Mouse (Mus musculus) gastrocnemius, postnatal 36 days (tissue): ENCODE results near the gene Rtn4rl1. TPM values are rescaled to one million over a fixed set of nuclear protein-coding genes. Genes with fewer than 3 reads are reported as not detected.
"Not testable (repeated sequence)": the region's sequence is repeated elsewhere in the genome, so short reads cannot be mapped to it uniquely, and the experiment has no call there.

Experiments
- DNase-seq, 2 experiments: peaks; one replicate each; pipeline ENCODE4 v3.0.0; 2022
- intact Hi-C: fragments of 180-260 bp; cut with DNase I; formaldehyde crosslinking; loops from one replicate; pipeline ENCODE4 v1.15.1; 2025
- total RNA-seq, 2 experiments: library from RNA; stranded (reverse); gene quantifications; 2 replicates each; pipeline ENCODE4 v1.2.3; 2021

Gene Rtn4rl1
- total RNA-seq, 2 experiments from 2014 or later = 1.0 TPM

DNA sequence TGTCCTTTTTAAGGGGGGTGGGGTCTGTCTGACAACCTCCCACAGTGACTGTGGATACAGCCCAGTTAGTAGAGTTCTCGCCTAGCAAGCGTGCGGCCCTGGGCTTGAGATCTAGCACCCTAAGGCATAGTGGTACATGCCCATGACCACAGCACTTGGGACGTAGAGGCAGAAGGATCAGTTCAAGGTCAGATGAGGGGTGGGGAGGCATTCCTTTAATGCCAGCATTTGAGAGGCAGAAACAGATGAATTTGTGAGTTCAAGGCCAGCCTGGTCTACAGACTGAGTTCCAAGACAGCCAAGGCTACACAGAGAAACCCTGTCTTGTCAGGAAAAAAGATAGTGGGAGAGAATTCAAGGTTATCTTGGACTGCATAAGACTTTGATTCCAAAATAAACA lies 93.3 kb downstream of the Rtn4rl1 start:
- intact Hi-C loops = no loop called here

DNA sequence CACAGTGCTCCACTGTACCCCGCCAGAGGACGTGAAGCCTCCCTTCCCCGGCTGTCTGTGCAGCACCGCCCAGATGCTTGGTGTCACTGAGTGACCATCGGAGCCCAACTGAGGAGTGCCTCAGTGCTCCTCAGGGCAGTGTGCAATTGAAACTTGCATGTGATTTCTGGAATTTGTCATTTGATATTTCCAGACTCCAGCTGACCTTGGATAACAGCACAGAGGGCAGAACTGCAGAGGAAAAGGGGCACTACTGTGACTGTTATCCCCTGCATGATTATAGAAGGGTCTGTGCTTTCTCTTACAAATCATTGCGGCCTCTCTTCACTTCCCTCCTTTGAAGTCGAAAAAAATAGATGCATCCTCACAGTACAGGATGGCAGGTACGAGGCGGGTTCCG lies 94.4 kb downstream of the Rtn4rl1 start:
- no peak for DNase-seq
- intact Hi-C loops = no loop called here

More for the DNA sequence above, 93.3 kb downstream of the Rtn4rl1 start:
- DNase-seq = no peak

DNA sequence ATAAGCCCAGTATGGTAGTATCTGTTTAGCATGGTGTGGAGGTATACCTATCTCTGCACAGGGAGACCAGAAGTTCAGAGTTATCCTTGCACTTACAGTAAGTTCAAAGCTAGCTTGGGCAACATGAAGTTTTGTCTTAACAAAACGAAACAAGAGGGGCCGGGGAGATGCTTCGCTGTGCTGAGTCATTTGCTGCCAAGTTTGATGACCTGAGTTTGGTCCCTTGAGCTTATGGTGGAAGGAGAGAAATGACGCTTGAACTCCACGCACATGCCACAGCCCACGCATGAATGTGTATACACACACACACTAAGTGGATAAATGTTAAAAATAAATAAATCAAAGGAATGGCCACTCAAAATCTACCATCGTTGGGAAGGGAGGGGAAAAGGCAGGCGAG lies 94.9 kb downstream of the Rtn4rl1 start:
- intact Hi-C loops = no loop called here
- DNase-seq = no peak

DNA sequence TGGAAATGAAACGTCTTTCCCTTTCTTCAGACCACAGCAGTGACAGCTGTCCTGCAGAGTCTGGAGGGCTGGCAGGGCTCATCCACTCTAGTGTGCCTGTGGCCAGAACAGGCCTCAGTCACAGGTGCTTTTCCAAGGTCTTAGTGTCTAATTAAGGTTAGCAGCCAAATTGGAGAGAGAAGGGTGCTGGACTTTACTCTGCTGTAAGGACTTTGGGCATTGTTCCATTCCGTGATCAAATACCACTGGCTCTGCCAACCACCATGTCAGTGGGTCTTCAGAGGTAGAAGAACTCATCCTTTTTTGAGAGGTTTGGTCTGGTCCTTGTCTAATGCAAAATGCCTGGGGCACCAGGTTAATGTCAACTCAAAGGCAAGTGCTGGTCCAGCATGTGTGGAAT lies 95.5 kb downstream of the Rtn4rl1 start:
- DNase-seq = no peak
- intact Hi-C loops = no loop called here

DNA sequence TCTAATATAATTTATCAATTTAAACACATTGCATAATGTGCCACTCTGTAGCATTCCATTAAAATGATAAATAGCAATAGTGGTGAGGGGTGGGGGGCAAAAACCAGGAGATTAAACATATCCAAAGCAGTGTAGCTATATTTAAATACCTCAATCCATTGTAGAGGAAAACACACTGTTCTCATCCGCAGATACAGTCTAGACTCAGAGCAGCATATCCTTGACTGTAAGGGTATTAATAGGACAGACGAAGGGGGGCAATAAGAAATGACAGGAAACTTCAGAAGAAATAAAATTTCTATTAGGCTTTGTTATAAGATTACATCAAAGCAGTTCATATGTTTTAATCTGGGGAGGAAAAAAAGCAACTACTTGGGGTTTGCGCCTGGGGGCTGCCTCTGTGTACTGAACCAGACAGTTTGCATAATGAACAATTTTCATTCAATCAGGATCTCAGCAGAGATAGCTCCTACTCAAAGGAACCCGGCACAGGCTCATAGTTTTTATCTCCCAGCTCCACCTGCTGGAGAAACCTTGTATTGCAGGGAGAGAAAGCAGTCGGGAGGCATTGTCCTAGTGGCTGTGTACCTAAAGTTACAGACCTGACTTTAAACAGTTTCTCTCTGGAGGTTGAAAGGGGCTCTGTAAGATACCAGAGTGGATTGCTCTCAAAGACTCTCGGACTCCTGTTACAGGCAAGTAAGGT lies 97.1 kb downstream of the Rtn4rl1 start:
- intact Hi-C loops = loop anchor here (1.0 to 5.0 kb wide), 3 partner anchors 58 to 343 kb away; partner anchors contain the start of gene Rtn4rl1
- DNase-seq = peak; percentile 62 to 80

DNA sequence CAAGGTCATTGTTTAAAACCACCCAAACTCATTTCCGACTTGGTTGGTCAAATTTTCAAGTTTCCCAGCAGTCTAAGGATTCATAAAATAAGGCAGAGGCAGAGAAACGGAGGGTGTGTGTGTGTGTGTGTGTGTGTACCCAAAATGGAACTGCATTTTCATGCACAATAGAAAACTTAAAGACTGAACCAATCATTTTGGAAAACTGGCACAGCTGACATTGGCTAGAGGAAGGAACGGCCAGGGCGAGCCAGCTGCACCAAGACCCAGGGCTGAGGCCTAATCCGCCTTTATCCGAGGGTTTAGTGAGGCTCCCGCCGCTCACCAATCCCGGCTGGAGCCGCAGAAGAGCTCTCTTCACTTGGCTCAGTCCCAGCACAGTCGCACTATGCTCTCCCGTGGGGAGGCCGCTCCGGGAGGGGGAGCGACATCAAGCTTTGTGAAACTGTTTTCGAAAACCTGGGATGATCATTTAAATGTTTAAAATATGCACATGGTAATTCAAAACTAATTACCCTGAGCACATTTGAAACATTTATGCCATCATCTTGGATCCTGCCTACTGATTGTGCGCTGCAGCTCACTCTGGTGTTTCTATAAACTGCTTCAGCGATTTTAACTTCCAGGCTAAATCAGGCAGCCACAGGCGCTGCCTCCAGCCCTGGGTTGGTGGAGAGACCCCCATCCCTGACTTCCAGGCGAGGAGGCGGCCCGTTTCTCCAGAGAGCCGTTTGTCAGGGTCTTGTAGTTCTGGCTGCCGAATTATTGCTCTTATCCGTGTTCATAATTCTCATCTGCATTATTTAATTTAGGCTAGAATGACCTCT lies 98.0 kb downstream of the Rtn4rl1 start:
- DNase-seq = no peak
- intact Hi-C loops = loop anchor here (1.0 to 5.0 kb wide), 3 partner anchors 59 to 344 kb away; partner anchors contain the start of gene Rtn4rl1

DNA sequence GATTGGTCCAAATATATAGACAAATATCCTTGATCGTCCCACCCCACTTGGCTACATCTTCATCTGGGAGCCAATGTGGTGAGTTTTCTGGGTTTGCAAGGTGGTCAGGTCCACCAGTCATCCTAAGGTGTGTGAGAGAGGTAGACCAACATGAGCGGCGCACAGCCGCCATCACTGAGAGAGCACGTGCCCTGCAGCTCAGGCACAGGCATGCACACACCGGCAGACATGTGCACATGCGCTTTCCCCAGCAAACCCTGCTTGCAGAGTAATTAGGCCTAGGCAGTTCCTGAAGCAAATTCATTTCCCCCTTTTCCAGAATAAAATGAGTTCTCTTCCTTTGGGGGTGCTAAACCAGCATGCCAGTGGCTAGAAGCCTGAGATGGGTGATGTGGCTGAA lies 98.7 kb downstream of the Rtn4rl1 start:
- intact Hi-C loops = loop anchor here (5.0 kb wide), 2 partner anchors 60 to 345 kb away; no protein-coding TSS in a partner anchor
- no peak for DNase-seq

DNA sequence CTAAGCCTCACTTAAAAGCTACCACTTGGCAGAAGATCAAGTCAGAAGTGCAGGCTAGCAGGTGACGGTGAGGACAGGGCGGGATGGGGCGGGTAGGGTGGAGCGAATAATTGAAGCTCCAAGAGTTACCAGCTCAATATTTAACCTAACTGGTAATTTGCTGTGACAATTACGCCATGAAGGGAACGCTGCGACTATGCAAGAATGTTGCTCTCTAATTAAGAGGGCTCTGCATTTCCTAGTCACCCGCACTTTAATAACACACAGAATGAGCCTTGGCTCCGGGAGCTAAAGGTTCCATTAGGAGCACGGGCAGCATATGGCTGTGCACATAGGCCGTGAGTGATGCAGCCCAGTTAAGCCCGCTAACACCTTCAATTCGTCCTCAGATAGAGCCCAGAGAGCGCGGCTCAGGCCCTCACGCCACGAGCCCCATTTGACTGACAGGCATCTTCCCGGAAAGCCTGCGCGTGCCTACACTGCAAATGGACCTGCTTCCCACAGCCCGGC lies 100.3 kb downstream of the Rtn4rl1 start:
- intact Hi-C loops = loop anchor here (5.0 kb wide), 2 partner anchors 62 to 347 kb away; no protein-coding TSS in a partner anchor
- DNase-seq = no peak

DNA sequence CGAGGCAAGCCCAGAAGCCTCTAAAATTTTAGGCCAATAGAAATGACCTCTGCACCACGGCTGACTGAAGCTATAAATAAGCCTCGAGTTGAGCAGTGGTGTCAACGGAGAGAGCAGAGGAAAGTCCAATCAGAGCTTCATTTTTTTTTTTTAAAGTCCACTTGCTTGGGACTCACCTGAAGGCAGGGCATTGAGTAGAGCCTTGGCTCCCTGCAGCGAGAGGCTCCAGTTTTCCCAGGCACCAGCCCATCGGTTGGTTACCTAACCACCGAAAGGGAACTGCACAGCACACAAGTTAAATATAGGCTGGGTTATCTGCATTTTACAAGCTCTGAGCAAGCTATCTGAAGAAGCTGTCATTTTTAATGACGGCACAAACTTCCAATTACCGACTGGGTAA lies 101.3 kb downstream of the Rtn4rl1 start:
- DNase-seq = no peak
- intact Hi-C loops = loop anchor here (5.0 kb wide), 2 partner anchors 63 to 348 kb away; no protein-coding TSS in a partner anchor

DNA sequence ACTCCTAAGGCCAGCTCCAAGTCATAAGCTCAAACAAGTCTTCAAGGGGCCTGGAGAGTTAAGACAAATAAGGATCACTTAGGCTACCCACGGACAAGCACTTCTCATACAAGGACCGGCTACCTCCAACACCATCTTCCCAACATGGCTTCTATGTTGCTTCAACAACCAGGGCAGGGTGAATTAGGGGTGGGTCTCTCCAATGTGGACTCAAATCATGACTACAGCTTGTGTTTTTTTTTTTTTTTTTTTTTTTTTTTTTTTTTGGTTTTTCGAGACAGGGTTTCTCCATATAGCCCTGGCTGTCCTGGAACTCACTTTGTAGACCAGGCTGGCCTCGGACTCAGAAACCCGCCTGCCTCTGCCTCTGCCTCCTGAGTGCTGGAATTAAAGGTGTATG lies 102.0 kb downstream of the Rtn4rl1 start:
- DNase-seq, intact Hi-C loops: not testable (repeated sequence)

DNA sequence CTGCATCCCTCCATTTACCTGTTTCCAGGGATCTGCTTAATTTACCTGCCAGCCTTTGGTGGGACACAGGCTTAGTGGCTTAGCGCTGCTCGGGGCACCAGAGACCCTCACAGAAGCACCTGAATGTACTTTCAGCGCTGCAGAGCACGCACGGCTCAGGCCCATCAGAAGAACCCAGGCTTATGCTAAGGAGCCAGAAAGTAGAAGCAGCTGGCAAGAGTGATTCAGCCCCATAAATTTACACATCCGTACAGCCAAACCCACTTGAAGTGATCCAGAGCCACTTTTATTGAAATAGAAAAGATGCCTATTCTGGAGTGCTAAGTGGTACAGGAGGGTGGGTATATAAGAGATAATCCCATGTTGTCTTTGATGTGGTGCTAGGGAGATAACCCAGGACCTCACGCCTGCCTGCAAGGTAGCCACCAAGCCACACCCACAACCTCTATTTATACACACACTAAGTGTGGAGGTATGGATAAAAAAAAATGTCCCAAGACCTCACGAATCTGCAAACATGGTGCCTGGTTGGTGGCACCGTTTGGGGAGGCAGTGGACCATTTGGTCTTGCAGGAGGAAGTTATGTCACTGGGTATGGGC lies 102.9 kb downstream of the Rtn4rl1 start:
- intact Hi-C loops = no loop called here
- no peak for DNase-seq

DNA sequence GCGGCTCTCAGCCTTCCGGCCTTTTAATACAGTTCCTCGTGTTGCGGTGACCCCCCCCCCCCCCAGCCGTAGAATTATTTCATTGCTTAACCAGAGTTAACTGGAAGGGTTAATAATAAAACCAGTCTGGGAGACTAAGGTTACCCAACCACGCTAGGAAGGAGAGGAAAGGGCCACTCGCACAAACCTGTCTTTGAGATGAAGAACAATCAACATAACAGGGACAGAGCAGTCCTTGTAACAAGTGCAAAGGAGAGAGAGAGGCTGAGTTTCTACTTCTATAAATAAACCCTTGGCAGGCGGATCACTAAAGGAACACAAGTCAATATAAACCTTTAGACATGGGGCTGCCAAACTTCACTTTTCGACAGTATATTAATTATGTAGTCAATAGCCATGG lies 104.0 kb downstream of the Rtn4rl1 start:
- DNase-seq = no peak
- intact Hi-C loops = no loop called here

DNA sequence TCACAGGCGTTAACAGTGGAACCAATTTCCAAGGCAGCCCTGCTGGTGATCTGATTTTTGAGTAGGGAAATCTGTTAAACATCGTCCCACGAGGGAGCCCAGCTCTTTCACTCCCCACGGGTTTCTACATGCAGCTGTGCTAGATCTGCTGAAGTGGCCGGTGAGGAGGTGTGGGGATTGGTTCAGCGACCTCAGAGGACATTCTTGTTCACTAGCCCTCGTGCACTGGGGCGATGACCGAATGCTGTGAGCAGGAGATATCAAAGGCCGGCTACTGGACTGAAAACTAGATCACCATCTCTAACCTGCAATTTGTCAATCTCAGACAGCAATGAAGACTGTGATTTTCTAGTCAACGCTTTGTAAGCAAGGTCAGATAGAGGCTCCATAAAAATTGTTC lies 104.9 kb downstream of the Rtn4rl1 start:
- DNase-seq = no peak

DNA sequence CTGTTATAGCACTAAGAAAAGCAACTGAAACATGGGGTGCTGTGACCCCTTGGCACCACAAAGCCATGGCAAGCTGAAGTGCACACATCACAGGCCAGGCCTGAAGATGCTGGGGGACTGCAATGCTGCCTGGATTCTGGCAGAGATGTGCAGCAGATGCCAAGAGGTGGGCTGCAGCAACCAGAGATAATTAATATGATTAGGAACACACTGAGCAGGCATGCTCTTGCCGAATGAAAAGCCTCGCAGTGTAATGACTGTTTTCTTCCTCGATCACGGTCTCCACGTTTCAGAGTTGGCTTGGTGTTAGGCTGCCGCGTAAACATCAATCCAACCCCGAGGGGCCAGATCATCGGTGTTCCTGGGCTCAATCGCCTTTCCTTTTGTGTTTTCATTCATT lies 106.2 kb downstream of the Rtn4rl1 start:
- DNase-seq = no peak
- intact Hi-C loops = no loop called here

More for the DNA sequence above, 104.9 kb downstream of the Rtn4rl1 start:
- intact Hi-C loops = no loop called here

DNA sequence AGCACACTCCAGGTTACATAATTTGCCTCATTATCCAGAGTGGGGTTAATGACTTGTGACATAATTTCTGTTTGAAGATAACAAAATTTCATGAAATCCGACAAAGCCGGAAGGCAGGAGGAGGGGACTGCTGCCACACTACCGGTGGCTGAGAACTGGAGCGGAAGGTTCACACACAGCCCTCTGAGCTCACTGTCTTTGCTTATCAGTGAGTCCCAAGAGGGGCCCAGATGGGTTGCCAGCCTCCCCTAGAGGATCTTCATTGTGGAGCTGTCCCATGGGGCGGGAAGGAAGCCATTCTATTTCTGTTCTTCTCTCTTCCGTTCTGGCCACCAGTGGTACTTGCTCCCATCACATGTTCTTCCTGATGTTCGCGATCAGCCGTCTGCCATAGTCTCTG lies 107.4 kb downstream of the Rtn4rl1 start:
- DNase-seq = no peak
- intact Hi-C loops = no loop called here

DNA sequence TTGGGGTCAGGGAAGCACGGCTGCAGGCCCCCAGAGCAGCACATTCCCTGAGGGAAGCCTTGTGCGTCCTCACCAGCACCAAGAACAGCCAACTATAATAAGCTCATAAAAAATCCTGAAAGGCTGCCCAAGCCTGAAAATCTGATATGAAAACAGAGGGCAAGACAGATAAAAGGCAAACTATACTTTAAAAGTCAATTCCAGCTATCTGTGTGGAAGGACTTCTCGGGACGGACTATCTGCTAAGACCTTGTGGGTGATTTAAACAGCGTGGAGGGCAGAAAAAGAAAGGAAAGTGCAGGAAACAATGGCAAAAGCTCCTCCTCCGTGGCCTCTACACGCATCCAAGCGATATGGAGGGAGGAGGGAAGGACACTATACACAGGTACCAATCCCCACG lies 111.2 kb downstream of the Rtn4rl1 start:
- intact Hi-C loops = no loop called here
- DNase-seq = no peak

DNA sequence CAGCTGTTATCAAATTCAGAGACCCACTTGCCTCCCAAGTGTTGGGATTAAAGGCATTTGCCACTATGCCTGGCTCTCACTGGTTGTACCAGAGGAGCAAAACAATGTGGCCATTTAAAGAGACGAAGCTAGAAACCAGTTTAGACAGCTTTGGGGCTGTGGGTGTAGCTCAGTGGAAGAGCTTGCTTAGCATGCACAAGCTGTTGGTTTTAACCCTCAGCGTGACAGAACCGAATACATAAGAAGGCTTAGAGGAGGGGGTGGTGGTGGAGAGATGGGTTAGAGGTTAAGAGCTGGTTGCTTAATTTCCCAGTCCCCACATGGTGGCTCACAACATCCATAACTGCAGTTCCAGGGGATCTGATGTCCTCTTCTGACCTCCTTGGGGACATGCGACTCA lies 115.1 kb downstream of the Rtn4rl1 start:
- no peak for DNase-seq
- intact Hi-C loops = no loop called here

DNA sequence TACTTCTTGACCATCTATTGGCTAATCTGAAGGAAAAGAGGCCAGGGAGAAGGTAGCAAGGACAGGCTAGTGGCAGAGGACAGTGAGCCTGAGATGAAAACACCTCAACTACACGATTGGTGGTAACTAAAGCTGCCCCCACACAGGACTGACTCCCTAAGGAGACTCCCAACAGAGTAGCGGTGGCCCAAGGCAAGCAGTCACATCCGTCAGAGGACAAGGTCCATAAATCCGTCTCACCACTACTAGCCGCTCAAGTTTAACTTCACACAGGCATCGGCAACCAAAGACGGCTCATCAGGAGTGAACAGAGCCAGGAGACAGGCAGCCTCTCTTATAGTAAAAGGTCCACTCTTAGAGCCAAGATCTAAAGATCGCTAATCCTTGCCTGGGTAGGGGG lies 117.2 kb downstream of the Rtn4rl1 start:
- intact Hi-C loops = no loop called here
- DNase-seq = no peak

DNA sequence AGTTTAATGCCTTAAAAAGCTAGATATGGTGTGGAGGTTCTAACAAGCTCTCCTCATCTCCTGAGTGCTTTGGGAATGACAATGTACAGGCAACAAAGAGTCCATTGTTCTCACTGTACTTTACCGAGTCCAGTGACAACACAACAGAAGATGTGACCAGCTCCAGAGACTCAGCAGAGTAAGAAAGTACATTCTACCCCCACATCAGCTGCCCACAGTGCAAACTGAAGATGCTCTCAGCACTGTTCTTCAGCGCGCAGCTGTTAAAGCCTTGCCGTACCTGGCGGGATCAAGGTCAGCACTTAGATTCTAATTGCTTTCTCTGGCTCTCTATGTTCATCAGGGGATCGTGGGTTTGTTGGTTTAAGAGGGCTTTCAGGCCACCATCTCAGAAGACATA lies 118.2 kb downstream of the Rtn4rl1 start:
- DNase-seq = no peak
- intact Hi-C loops = no loop called here

DNA sequence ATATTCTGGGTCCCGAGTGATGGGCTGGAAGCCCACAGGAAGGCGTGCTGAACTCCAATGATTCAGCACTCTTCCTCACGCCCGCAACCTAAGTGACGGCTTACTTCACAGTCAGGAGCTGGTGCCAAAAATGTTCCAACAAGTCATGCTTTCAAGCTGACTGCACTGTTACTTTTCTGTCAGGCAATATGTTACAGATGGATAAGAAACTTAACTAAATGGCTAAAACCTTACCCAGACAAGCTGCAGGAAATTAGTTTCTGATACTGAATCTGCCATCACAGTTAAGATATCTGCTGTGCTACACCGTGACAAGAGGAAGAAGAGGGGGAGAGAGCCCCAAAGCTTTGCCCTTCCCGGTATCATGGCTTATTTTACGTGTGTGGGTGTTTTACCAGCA lies 120.3 kb downstream of the Rtn4rl1 start:
- intact Hi-C loops = no loop called here
- DNase-seq = no peak
